Mouse (Mus musculus) ES-E14 (cell line): ENCODE measurements around the gene Pgr.

Source experiments
- CHD2 ChIP-seq: IDR thresholded peaks from 2 replicates; pipeline ENCODE4 v1.6.1; 2014; ENCODE audit warnings: mild to moderate bottlenecking, low read depth, low read length, inconsistent platforms
- HCFC1 ChIP-seq: IDR thresholded peaks from 2 replicates; pipeline ENCODE4 v1.6.1; 2012; ENCODE audit warnings: low read length, inconsistent platforms, borderline replicate concordance; ENCODE audit not compliant: insufficient read depth
- MAFK ChIP-seq: IDR thresholded peaks from 2 replicates; pipeline ENCODE4 v1.6.1; 2014; ENCODE audit warnings: mild to moderate bottlenecking, low read depth, low read length, inconsistent platforms; ENCODE audit not compliant: insufficient read depth
- ZC3H11A ChIP-seq: IDR thresholded peaks from 2 replicates; pipeline ENCODE4 v1.6.1; 2012; ENCODE audit warnings: low read depth, mild to moderate bottlenecking, inconsistent platforms, low read length, borderline replicate concordance
- ZNF384 ChIP-seq: IDR thresholded peaks from 2 replicates; pipeline ENCODE4 v1.6.1; 2012; ENCODE audit warnings: low read depth, low read length, inconsistent platforms

GRCm38 (mm10) chr9:9015108-9015507, 115.5 kb downstream of the Pgr start:
- no peak for TF ChIP-seq HCFC1
- TF ChIP-seq CHD2: no peak
- no peak for TF ChIP-seq MAFK
- no peak for TF ChIP-seq ZNF384
- no peak for TF ChIP-seq ZC3H11A
